Mouse (Mus musculus) heart, postnatal 0 days (tissue): Measurements from ENCODE around the gene Erc1.

Source experiments
- CTCF ChIP-seq: IDR thresholded peaks from 2 replicates; pipeline ENCODE4 v1.5.1; 2016; ENCODE audit warnings: antibody characterized with exemption, control low read depth, low read depth
- EP300 ChIP-seq: IDR thresholded peaks from 2 replicates; pipeline ENCODE4 v1.6.1; 2016; ENCODE audit warnings: antibody characterized with exemption, low read depth

- TF ChIP-seq CTCF (no peak), EP300 (no peak)
Observed at GRCm38 (mm10) chr6:119587454-119587853, 260.5 kb downstream of the Erc1 start.
